Mouse (Mus musculus) limb, embryonic 14.5 days (tissue): ENCODE measurements around the gene Hexb. TPM values are rescaled to one million over a fixed set of nuclear protein-coding genes. Genes with fewer than 3 reads are reported as not detected.

Experiments used
- ATAC-seq: fragments of 200-750 bp; cut with Nextera tagmentation; 2 replicates; pipeline ENCODE4 v1.8.0; 2017; ENCODE audit warnings: low read depth, moderate number of reproducible peaks, moderate TSS enrichment; ENCODE audit not compliant: low FRiP score
- DNase-seq: peaks from one replicate; pipeline ENCODE4 v3.0.0-alpha.2; 2015; ENCODE audit warnings: low spot score
- H3K27ac ChIP-seq: fragments of 300-500 bp; sonication (generic); replicated peaks from 2 replicates; pipeline ENCODE4 v1.5.1; 2014; ENCODE audit warnings: low read depth, mild to moderate bottlenecking, low read length, moderate library complexity, mixed read lengths
- H3K27me3 ChIP-seq: fragments of 300-500 bp; sonication (generic); 2 replicates; pipeline ENCODE4 v1.6.1; 2014; ENCODE audit warnings: low read length, mixed read lengths; ENCODE audit not compliant: control insufficient read depth, insufficient read depth
- H3K36me3 ChIP-seq: fragments of 300-500 bp; sonication (generic); 2 replicates; pipeline ENCODE4 v1.6.1; 2014; ENCODE audit warnings: mild to moderate bottlenecking, low read length, moderate library complexity, mixed read lengths; ENCODE audit not compliant: control insufficient read depth, insufficient read depth
- H3K4me1 ChIP-seq: fragments of 300-500 bp; sonication (generic); 2 replicates; pipeline ENCODE4 v1.6.1; 2014; ENCODE audit warnings: antibody characterized with exemption, low read length, mixed read lengths; ENCODE audit not compliant: control insufficient read depth, insufficient read depth
- H3K4me2 ChIP-seq: fragments of 300-500 bp; sonication (generic); replicated peaks from 2 replicates; pipeline ENCODE4 v1.6.1; 2014; ENCODE audit warnings: low read depth, mild to moderate bottlenecking, low read length, moderate library complexity; ENCODE audit not compliant: severe bottlenecking
- H3K4me3 ChIP-seq: fragments of 300-500 bp; sonication (generic); replicated peaks from 2 replicates; pipeline ENCODE4 v1.5.1; 2014; ENCODE audit warnings: low read length
- H3K9ac ChIP-seq: fragments of 300-500 bp; sonication (generic); 2 replicates; pipeline ENCODE4 v1.6.1; 2014; ENCODE audit warnings: mild to moderate bottlenecking, low read depth, low read length, moderate library complexity; ENCODE audit not compliant: severe bottlenecking
- H3K9me3 ChIP-seq: fragments of 300-500 bp; sonication (generic); 2 replicates; pipeline ENCODE4 v1.6.1; 2016; ENCODE audit warnings: low read length; ENCODE audit not compliant: control insufficient read depth
- POLR2A ChIP-seq: fragments of 200-500 bp; IDR thresholded peaks from 2 replicates; pipeline ENCODE4 v1.8.0; 2012; ENCODE audit warnings: inconsistent platforms, mild to moderate bottlenecking, moderate library complexity, borderline replicate concordance; ENCODE audit not compliant: insufficient read depth, insufficient read length; ENCODE audit errors: extremely low read depth
- WGBS: fragments of 180-500 bp; shearing (Covaris S2); extraction: QIAGEN DNeasy Blood & Tissue Kit; methylation state at CpG from one replicate; pipeline ENCODE4 v1.1.7; 2014; 5-methylcytosine and 5-hydroxymethylcytosine counted together
- polyA plus RNA-seq, 2 experiments: library from polyadenylated mRNA; depleted of rRNA in 1 of 2; stranded (reverse) in 1 of 2; unstranded in 1 of 2; fragments of >200 nt; fragmentation: Nextera tagmentation in 1 of 2; extraction: Ambion mirVana in 1 of 2; gene quantifications; 2 replicates each; pipeline versions ENCODE4 v1.2.1 to v1.2.3; 2012 to 2014

Hexb gene
- polyA plus RNA-seq (2012; rRNA removed) (46.3 and 50.7 TPM in 2 replicates), polyA plus RNA-seq (2014; fragmentation: Nextera tagmentation; extraction: Ambion mirVana) (60.1 and 60.5 TPM in 2 replicates)

- Histone ChIP-seq H3K27ac (peak within 1 kb of the TSS; percentile 58; the same call in 1 of the 2 replicates), H3K4me1 (peaks cover 3% of the 10 kb centered on the region; the same call in 1 of the 2 replicates), H3K4me3 (peak within 1 kb of the TSS; percentile 75), H3K9ac (peak within 1 kb of the TSS; percentile 69), H3K36me3 (no peaks in the 10 kb centered on the region), H3K27me3 (no peaks in the 10 kb centered on the region), H3K4me2 (peak within 1 kb of the TSS; percentile 93), H3K9me3 (no peaks in the 10 kb centered on the region)
- WGBS: 1% methylated on average over 42 of the region's 45 CpGs
- TF ChIP-seq POLR2A: 0 out of 2 replicates have a peak, but pooled peaks have one; percentile 36
- ATAC-seq (peak; percentile 91), DNase-seq (peak; percentile 82)
These were observed at the start of gene Hexb for GRCm38 (mm10) chr13:97197932-97198562. Gene Hexb, minus strand, starts transcription at chr13:97198357.

GRCm38 (mm10) chr13:97247754-97248153 is 49.6 kb upstream of the Hexb start:
- H3K27ac ChIP-seq: no peak overlapping the region
- H3K9ac ChIP-seq: no peak overlapping the region
- H3K4me3 ChIP-seq: no peak overlapping the region
- H3K4me2 ChIP-seq: no peak overlapping the region
- peaks cover 77% of the 10 kb centered on the region for H3K36me3 ChIP-seq
- H3K4me1 ChIP-seq: peaks cover 44% of the 10 kb centered on the region
- 84% methylated on average over 4 of the region's 4 CpGs for WGBS
- no peak for DNase-seq
- H3K9me3 ChIP-seq: no peaks in the 10 kb centered on the region
- no peak for ATAC-seq
- no peak for TF ChIP-seq POLR2A
- H3K27me3 ChIP-seq: no peaks in the 10 kb centered on the region

- no peak for DNase-seq
- WGBS: 84% methylated on average over 16 of the region's 16 CpGs
- H3K4me2 ChIP-seq: no peak overlapping the region
- peaks cover 63% of the 10 kb centered on the region for H3K36me3 ChIP-seq
- H3K27ac ChIP-seq: no peak overlapping the region
- no peak for ATAC-seq
- H3K9ac ChIP-seq: no peak overlapping the region
- peaks cover 50% of the 10 kb centered on the region for H3K4me1 ChIP-seq
- H3K4me3 ChIP-seq: no peak overlapping the region
- H3K9me3 ChIP-seq: no peaks in the 10 kb centered on the region
- no peaks in the 10 kb centered on the region for H3K27me3 ChIP-seq
- no peak for TF ChIP-seq POLR2A
These were observed 48.1 kb upstream of the Hexb start for GRCm38 (mm10) chr13:97246217-97246616.

- Histone ChIP-seq H3K4me2 (no peak overlapping the region), H3K4me3 (no peak overlapping the region), H3K27ac (no peak overlapping the region), H3K9me3 (no peaks in the 10 kb centered on the region), H3K9ac (no peak overlapping the region), H3K27me3 (no peaks in the 10 kb centered on the region), H3K4me1 (peaks cover 50% of the 10 kb centered on the region), H3K36me3 (peaks cover 53% of the 10 kb centered on the region)
- TF ChIP-seq POLR2A: no peak
- DNase-seq (no peak), ATAC-seq (no peak)
- WGBS: 92% methylated on average over 12 of the region's 12 CpGs
These were observed 47.0 kb upstream of the Hexb start for GRCm38 (mm10) chr13:97245157-97245556.

- 86% methylated on average over 11 of the region's 11 CpGs for WGBS
- Histone ChIP-seq H3K4me2 (peak overlapping the region; percentile 80; the same call in 1 of the 2 replicates), H3K27me3 (no peaks in the 10 kb centered on the region), H3K4me1 (peaks cover 50% of the 10 kb centered on the region), H3K9ac (no peak overlapping the region), H3K27ac (no peak overlapping the region), H3K9me3 (no peaks in the 10 kb centered on the region), H3K4me3 (peak overlapping the region; percentile 60; the same call in 1 of the 2 replicates), H3K36me3 (peaks cover 48% of the 10 kb centered on the region)
- no peak for TF ChIP-seq POLR2A
- DNase-seq (no peak), ATAC-seq (no peak)
These were observed 46.6 kb upstream of the Hexb start for GRCm38 (mm10) chr13:97244712-97245105.
